Mouse (Mus musculus) G1E (cell line): ENCODE measurements around the gene Cntd1. TPM values are rescaled to one million over a fixed set of nuclear protein-coding genes. Genes with fewer than 3 reads are reported as not detected.

Experiments used
- ATAC-seq: 2 replicates; pipeline ENCODE4 v1.8.0; 2016; ENCODE audit warnings: mild to moderate bottlenecking; ENCODE audit not compliant: insufficient number of reproducible peaks, poor library complexity, low FRiP score, severe bottlenecking; ENCODE audit errors: extremely low read depth
- DNase-seq: peaks from one replicate; pipeline ENCODE4 v3.0.0; 2012; ENCODE audit warnings: low spot score
- H3K27me3 ChIP-seq: 2 replicates; pipeline ENCODE4 v1.6.1; 2012; ENCODE audit warnings: mild to moderate bottlenecking, low read length, inconsistent platforms; ENCODE audit not compliant: insufficient read depth
- H3K36me3 ChIP-seq: replicated peaks from 2 replicates; pipeline ENCODE3; 2012; ENCODE audit warnings: mild to moderate bottlenecking, inconsistent platforms
- H3K4me1 ChIP-seq: 2 replicates; pipeline ENCODE4 v1.6.1; 2012; ENCODE audit warnings: low read depth, low read length, inconsistent platforms, mixed read lengths; ENCODE audit not compliant: insufficient read depth
- H3K4me3 ChIP-seq: 2 replicates; pipeline ENCODE4 v1.5.1; 2012; ENCODE audit warnings: low read depth, mild to moderate bottlenecking, inconsistent platforms, low read length, moderate library complexity, mixed read lengths
- H3K9me3 ChIP-seq: replicated peaks from 2 replicates; pipeline ENCODE4 v1.6.1; 2012; ENCODE audit warnings: inconsistent platforms
- CTCF ChIP-seq: IDR thresholded peaks from 2 replicates; pipeline ENCODE4 v1.5.1; 2012; ENCODE audit warnings: low read depth, low read length, inconsistent platforms, mixed read lengths
- GATA1 ChIP-seq: IDR thresholded peaks from 2 replicates; pipeline ENCODE4 v1.6.1; 2012; ENCODE audit warnings: borderline replicate concordance, low read length, inconsistent platforms, mixed read lengths
- GATA2 ChIP-seq: IDR thresholded peaks from 2 replicates; pipeline ENCODE4 v1.6.1; 2012; ENCODE audit warnings: low read depth, low read length, inconsistent platforms, borderline replicate concordance
- POLR2AphosphoS5 ChIP-seq: IDR thresholded peaks from 2 replicates; pipeline ENCODE4 v1.6.1; 2012; ENCODE audit warnings: low read depth, low read length, inconsistent platforms; ENCODE audit not compliant: insufficient replicate concordance
- TAL1 ChIP-seq: conservative IDR thresholded peaks from 2 replicates; pipeline ENCODE4 v1.6.1; 2012; ENCODE audit warnings: low read depth, low read length, inconsistent platforms, mixed read lengths
- polyA plus RNA-seq: library from polyadenylated mRNA; stranded (reverse); fragments of >175 nt; gene quantifications from 2 replicates; pipeline ENCODE4 v1.2.3, GENCODE M21; 2012
- total RNA-seq, 2 experiments: library from RNA; stranded (forward) in 1 of 2; stranded (reverse) in 1 of 2; fragments of 200-1000 nt in 1 of 2; fragments of >200 nt in 1 of 2; fragmentation: Nextera tagmentation in 1 of 2; gene quantifications; 2 replicates each; pipeline ENCODE4 v1.2.3; 2014 to 2017

The Cntd1 gene
- total and polyA plus RNA-seq, 3 experiments, result 0.02 to 1.5 (median 1.1) TPM

DNA sequence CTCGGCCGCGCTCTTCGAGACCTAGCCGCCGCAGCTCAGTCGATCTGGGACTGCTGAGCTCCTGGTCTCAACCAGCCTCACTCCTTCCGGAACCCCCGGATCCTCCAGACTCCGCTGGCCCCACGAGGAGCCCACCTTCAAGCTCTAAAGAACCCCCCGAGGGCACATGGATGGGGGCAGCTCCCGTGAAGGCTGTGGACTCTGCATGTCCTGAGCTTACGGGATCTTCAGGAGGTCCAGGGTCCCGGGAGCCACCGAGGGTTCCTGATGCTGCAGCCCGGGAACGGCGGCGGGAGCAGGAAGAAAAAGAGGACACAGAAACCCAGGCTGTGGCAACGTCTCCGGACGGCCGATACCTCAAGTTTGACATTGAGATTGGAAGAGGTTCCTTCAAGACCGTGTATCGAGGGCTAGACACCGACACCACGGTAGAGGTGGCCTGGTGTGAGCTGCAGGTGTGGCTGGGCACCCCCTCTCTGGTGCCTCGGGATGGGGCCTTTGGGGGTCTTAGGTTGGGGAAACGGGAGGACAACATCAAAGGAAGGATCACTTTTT lies 17.9 kb upstream of the Cntd1 start:
- TF ChIP-seq CTCF, result no peak
- no peak for TF ChIP-seq GATA2
- no peak for TF ChIP-seq GATA1
- no peak for TF ChIP-seq TAL1
- no peak for TF ChIP-seq POLR2AphosphoS5
- H3K4me1 ChIP-seq, result peaks cover 75% of the 10 kb centered on the region
- ATAC-seq, result no peak
- H3K9me3 ChIP-seq, result no peaks in the 10 kb centered on the region
- peaks cover 69% of the 10 kb centered on the region for H3K36me3 ChIP-seq
- peak overlapping the region; percentile 79 for H3K4me3 ChIP-seq
- H3K27me3 ChIP-seq, result no peaks in the 10 kb centered on the region
- no peak for DNase-seq

- peak overlapping the region; percentile 79 for H3K4me3 ChIP-seq
- no peaks in the 10 kb centered on the region for H3K27me3 ChIP-seq
- ATAC-seq (no peak), DNase-seq (no peak)
- no peaks in the 10 kb centered on the region for H3K9me3 ChIP-seq
- peaks cover 66% of the 10 kb centered on the region for H3K4me1 ChIP-seq
- H3K36me3 ChIP-seq, result peaks cover 66% of the 10 kb centered on the region
- TF ChIP-seq GATA2 (no peak), TAL1 (no peak), POLR2AphosphoS5 (no peak), CTCF (no peak), GATA1 (no peak)
These were observed 16.4 kb upstream of the Cntd1 start for GRCm38 (mm10) chr11:101262272-101262967.

- H3K27me3 ChIP-seq, result no peaks in the 10 kb centered on the region
- TF ChIP-seq POLR2AphosphoS5, result no peak
- TF ChIP-seq TAL1, result no peak
- TF ChIP-seq CTCF, result no peak
- no peak for TF ChIP-seq GATA1
- TF ChIP-seq GATA2, result no peak
- peaks cover 61% of the 10 kb centered on the region for H3K4me1 ChIP-seq
- no peak overlapping the region for H3K4me3 ChIP-seq
- DNase-seq (no peak), ATAC-seq (no peak)
- H3K36me3 ChIP-seq, result peaks cover 63% of the 10 kb centered on the region
- no peaks in the 10 kb centered on the region for H3K9me3 ChIP-seq
These were observed 15.4 kb upstream of the Cntd1 start for GRCm38 (mm10) chr11:101263138-101263988.

DNA sequence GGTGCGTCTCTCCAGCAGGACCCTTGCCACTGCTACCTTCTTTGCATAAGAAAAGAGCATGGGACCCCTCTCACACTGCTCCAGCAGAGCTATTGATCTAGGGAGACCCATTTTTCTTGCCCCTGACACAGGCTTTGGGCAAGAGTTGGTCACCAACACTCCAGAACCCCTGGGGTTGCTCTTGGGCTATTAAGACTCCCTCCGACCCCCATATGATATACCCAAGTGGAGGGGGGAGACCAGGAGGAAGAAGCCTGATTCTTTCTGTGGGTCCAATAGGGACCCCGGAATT lies 14.9 kb upstream of the Cntd1 start:
- peaks cover 63% of the 10 kb centered on the region for H3K36me3 ChIP-seq

DNA sequence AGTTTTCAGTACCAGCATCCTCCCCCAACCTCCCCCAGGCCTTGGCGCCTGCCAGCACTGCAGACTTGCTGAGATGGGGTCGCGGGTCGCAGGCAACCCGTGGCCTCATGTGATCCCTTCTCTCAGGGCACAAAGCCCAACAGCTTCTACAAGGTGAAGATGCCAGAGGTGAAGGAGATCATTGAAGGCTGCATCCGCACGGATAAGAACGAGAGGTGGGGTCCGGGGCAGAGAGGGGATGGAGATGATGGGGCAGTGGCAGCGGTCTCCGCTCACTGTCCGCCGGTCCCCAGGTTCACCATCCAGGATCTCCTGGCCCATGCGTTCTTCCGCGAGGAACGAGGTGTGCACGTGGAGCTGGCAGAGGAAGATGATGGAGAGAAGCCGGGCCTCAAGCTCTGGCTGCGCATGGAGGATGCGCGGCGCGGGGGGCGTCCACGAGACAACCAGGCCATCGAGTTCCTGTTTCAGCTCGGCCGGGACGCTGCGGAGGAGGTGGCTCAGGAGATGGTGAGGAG lies 13.8 kb upstream of the Cntd1 start:
- H3K4me1 ChIP-seq, result peaks cover 60% of the 10 kb centered on the region
- TF ChIP-seq POLR2AphosphoS5 (no peak), CTCF (no peak), GATA1 (no peak), TAL1 (no peak), GATA2 (no peak)

More for the DNA sequence above, 14.9 kb upstream of the Cntd1 start:
- no peak for DNase-seq
- no peaks in the 10 kb centered on the region for H3K9me3 ChIP-seq
- no peaks in the 10 kb centered on the region for H3K27me3 ChIP-seq
- TF ChIP-seq TAL1, result no peak
- TF ChIP-seq GATA1, result no peak
- TF ChIP-seq POLR2AphosphoS5, result no peak
- TF ChIP-seq GATA2, result no peak
- TF ChIP-seq CTCF, result no peak
- no peak overlapping the region for H3K4me3 ChIP-seq
- peaks cover 60% of the 10 kb centered on the region for H3K4me1 ChIP-seq
- ATAC-seq, result no peak

GRCm38 (mm10) chr11:101265906-101266305 lies 12.9 kb upstream of the Cntd1 start:
- DNase-seq, result no peak
- TF ChIP-seq TAL1 (no peak), GATA2 (no peak), POLR2AphosphoS5 (no peak)
- no peak overlapping the region for H3K4me3 ChIP-seq
- peaks cover 59% of the 10 kb centered on the region for H3K4me1 ChIP-seq
- peaks cover 74% of the 10 kb centered on the region for H3K36me3 ChIP-seq
- ATAC-seq, result no peak
- no peaks in the 10 kb centered on the region for H3K9me3 ChIP-seq
- no peaks in the 10 kb centered on the region for H3K27me3 ChIP-seq

More for the DNA sequence above, 13.8 kb upstream of the Cntd1 start:
- Histone ChIP-seq H3K4me3 (no peak overlapping the region), H3K9me3 (no peaks in the 10 kb centered on the region), H3K27me3 (no peaks in the 10 kb centered on the region), H3K36me3 (peaks cover 67% of the 10 kb centered on the region)
- ATAC-seq (no peak), DNase-seq (no peak)
